Mouse (Mus musculus) hindbrain, embryonic 16.5 days (tissue): Measurements from ENCODE around the gene Stmn3. TPM values are rescaled to one million over a fixed set of nuclear protein-coding genes. Genes with fewer than 3 reads are reported as not detected.
"Not testable (repeated sequence)": the region's sequence is repeated elsewhere in the genome, so short reads cannot be mapped to it uniquely, and the experiment has no call there.

Source experiments
- ATAC-seq: fragments of 200-750 bp; cut with Nextera tagmentation; 2 replicates; pipeline ENCODE4 v1.8.0; 2017; ENCODE audit warnings: moderate TSS enrichment, moderate library complexity
- H3K27ac ChIP-seq: fragments of 300-500 bp; sonication (generic); 2 replicates; pipeline ENCODE4 v1.5.1; 2014; ENCODE audit warnings: low read depth, mild to moderate bottlenecking, control low read depth, low read length, moderate library complexity
- H3K27me3 ChIP-seq: fragments of 300-500 bp; sonication (generic); replicated peaks from 2 replicates; pipeline ENCODE4 v1.6.1; 2014; ENCODE audit warnings: low read length; ENCODE audit not compliant: control insufficient read depth, insufficient read depth
- H3K36me3 ChIP-seq: fragments of 300-500 bp; sonication (generic); 2 replicates; pipeline ENCODE4 v1.6.1; 2014; ENCODE audit warnings: mild to moderate bottlenecking, low read length, moderate library complexity, mixed read lengths; ENCODE audit not compliant: control insufficient read depth, insufficient read depth
- H3K4me1 ChIP-seq: fragments of 300-500 bp; sonication (generic); 2 replicates; pipeline ENCODE4 v1.6.1; 2014; ENCODE audit warnings: low read depth, low read length; ENCODE audit not compliant: control insufficient read depth, insufficient read depth
- H3K4me2 ChIP-seq: fragments of 300-500 bp; sonication (generic); 2 replicates; pipeline ENCODE4 v1.6.1; 2014; ENCODE audit warnings: mild to moderate bottlenecking, low read length, control low read depth, moderate library complexity
- H3K4me3 ChIP-seq: fragments of 300-500 bp; sonication (generic); 2 replicates; pipeline ENCODE4 v1.5.1; 2014; ENCODE audit warnings: mild to moderate bottlenecking, low read length, control low read depth, moderate library complexity
- H3K9ac ChIP-seq: fragments of 300-500 bp; sonication (generic); 2 replicates; pipeline ENCODE4 v1.6.1; 2014; ENCODE audit warnings: low read depth, mild to moderate bottlenecking, control low read depth, low read length, moderate library complexity
- H3K9me3 ChIP-seq: fragments of 300-500 bp; sonication (generic); 2 replicates; pipeline ENCODE4 v1.6.1; 2014; ENCODE audit warnings: mild to moderate bottlenecking, low read length, moderate library complexity; ENCODE audit not compliant: control insufficient read depth
- WGBS: fragments of 180-500 bp; shearing (Covaris S2); extraction: QIAGEN DNeasy Blood & Tissue Kit; methylation state at CpG from one replicate; pipeline ENCODE4 v1.1.7; 2014; 5-methylcytosine and 5-hydroxymethylcytosine counted together
- polyA plus RNA-seq: library from polyadenylated mRNA; unstranded; fragments of >200 nt; fragmentation: Nextera tagmentation; extraction: Ambion mirVana; gene quantifications from 2 replicates; pipeline ENCODE4 v1.2.1, GENCODE M21; 2015

Gene Stmn3
- polyA plus RNA-seq, 1 experiment from 2014 or later: 1,967 TPM

GRCm38 (mm10) chr2:181288691-181289090 is 25.6 kb downstream of the Stmn3 start:
- Histone ChIP-seq H3K4me3 (peak overlapping the region; percentile 74; the same call in 1 of the 2 replicates), H3K9ac (no peak overlapping the region), H3K36me3 (no peaks in the 10 kb centered on the region), H3K27ac (no peak overlapping the region), H3K9me3 (no peaks in the 10 kb centered on the region), H3K4me1 (peaks cover 14% of the 10 kb centered on the region), H3K27me3 (no peaks in the 10 kb centered on the region), H3K4me2 (peak overlapping the region; percentile 53)
- WGBS: 84% methylated on average over 3 of the region's 3 CpGs
- no peak for ATAC-seq

GRCm38 (mm10) chr2:181287958-181288350 is 26.3 kb downstream of the Stmn3 start, which contains the start of gene Gmeb2:
Gmeb2 (minus strand) TSS chr2:181288035.
- peak within 1 kb of the TSS; percentile 74 for H3K4me3 ChIP-seq
- peak; percentile 96 for ATAC-seq
- H3K27me3 ChIP-seq, H3K9me3 ChIP-seq, H3K36me3 ChIP-seq: not testable (repeated sequence)
- H3K9ac ChIP-seq: peak within 1 kb of the TSS; percentile 91
- H3K27ac ChIP-seq: peak within 1 kb of the TSS; percentile 96
- under 1% methylated on average over 8 of the region's 38 CpGs for WGBS
- peak within 1 kb of the TSS; percentile 59 for H3K4me2 ChIP-seq
- peaks cover 14% of the 10 kb centered on the region for H3K4me1 ChIP-seq

- WGBS: under 1% methylated on average over 48 of the region's 71 CpGs
Observed at GRCm38 (mm10) chr2:181287338-181287957, 26.9 kb downstream of the Stmn3 start.

GRCm38 (mm10) chr2:181286629-181287337 is 27.5 kb downstream of the Stmn3 start:
- Histone ChIP-seq H3K27me3 (no peaks in the 10 kb centered on the region), H3K9me3 (no peaks in the 10 kb centered on the region), H3K36me3 (peaks cover 2% of the 10 kb centered on the region), H3K27ac (peak overlapping the region; percentile 96), H3K4me3 (peak overlapping the region; percentile 74), H3K9ac (peak overlapping the region; percentile 91), H3K4me1 (peaks cover 14% of the 10 kb centered on the region), H3K4me2 (peak overlapping the region; percentile 59)
- 54% methylated on average over 6 of the region's 6 CpGs for WGBS
- no peak for ATAC-seq

More at GRCm38 (mm10) chr2:181287338-181287957, 26.9 kb downstream of the Stmn3 start:
- peak overlapping the region; percentile 96 for H3K27ac ChIP-seq
- H3K36me3 ChIP-seq: peaks cover 2% of the 10 kb centered on the region
- peak overlapping the region; percentile 91 for H3K9ac ChIP-seq
- H3K27me3 ChIP-seq: no peaks in the 10 kb centered on the region
- peak; percentile 83 for ATAC-seq
- peak overlapping the region; percentile 59 for H3K4me2 ChIP-seq
- no peaks in the 10 kb centered on the region for H3K9me3 ChIP-seq
- peaks cover 14% of the 10 kb centered on the region for H3K4me1 ChIP-seq
- H3K4me3 ChIP-seq: peak overlapping the region; percentile 74

- H3K27me3 ChIP-seq: no peaks in the 10 kb centered on the region
- H3K9me3 ChIP-seq: no peaks in the 10 kb centered on the region
- H3K27ac ChIP-seq: no peak overlapping the region
- no peak overlapping the region for H3K4me3 ChIP-seq
- 59% methylated on average over 1 of the region's 1 CpGs for WGBS
- peaks cover 11% of the 10 kb centered on the region for H3K36me3 ChIP-seq
- no peak overlapping the region for H3K9ac ChIP-seq
- H3K4me1 ChIP-seq: no peaks in the 10 kb centered on the region
- ATAC-seq: no peak
- H3K4me2 ChIP-seq: no peak overlapping the region
Observed at GRCm38 (mm10) chr2:181279968-181280367, 34.3 kb downstream of the Stmn3 start.

- Histone ChIP-seq H3K9me3 (no peaks in the 10 kb centered on the region), H3K4me1 (no peaks in the 10 kb centered on the region), H3K4me3 (no peak overlapping the region), H3K27me3 (no peaks in the 10 kb centered on the region), H3K9ac (no peak overlapping the region), H3K4me2 (no peak overlapping the region), H3K27ac (no peak overlapping the region), H3K36me3 (peaks cover 17% of the 10 kb centered on the region)
- WGBS: 86% methylated on average over 3 of the region's 3 CpGs
- no peak for ATAC-seq
Observed at GRCm38 (mm10) chr2:181277866-181278265, 36.4 kb downstream of the Stmn3 start.

GRCm38 (mm10) chr2:181276766-181277165 is 37.5 kb downstream of the Stmn3 start:
- Histone ChIP-seq H3K9me3 (no peaks in the 10 kb centered on the region), H3K9ac (no peak overlapping the region), H3K27me3 (no peaks in the 10 kb centered on the region), H3K36me3 (peaks cover 20% of the 10 kb centered on the region), H3K27ac (no peak overlapping the region), H3K4me2 (no peak overlapping the region), H3K4me1 (no peaks in the 10 kb centered on the region), H3K4me3 (no peak overlapping the region)
- no peak for ATAC-seq
- WGBS: 89% methylated on average over 1 of the region's 1 CpGs

- Histone ChIP-seq H3K27me3 (no peaks in the 10 kb centered on the region), H3K36me3 (peaks cover 20% of the 10 kb centered on the region), H3K9me3 (no peaks in the 10 kb centered on the region), H3K27ac (no peak overlapping the region), H3K4me3 (no peak overlapping the region), H3K4me1 (no peaks in the 10 kb centered on the region), H3K4me2 (no peak overlapping the region), H3K9ac (no peak overlapping the region)
- no peak for ATAC-seq
- WGBS: 80% methylated on average over 4 of the region's 4 CpGs
Observed at GRCm38 (mm10) chr2:181274639-181275038, 39.7 kb downstream of the Stmn3 start.

- H3K4me2 ChIP-seq: no peak overlapping the region
- ATAC-seq: no peak
- 99% methylated on average over 2 of the region's 2 CpGs for WGBS
- H3K36me3 ChIP-seq: peaks cover 20% of the 10 kb centered on the region
- H3K27me3 ChIP-seq: no peaks in the 10 kb centered on the region
- no peak overlapping the region for H3K4me3 ChIP-seq
- H3K4me1 ChIP-seq: no peaks in the 10 kb centered on the region
- H3K9ac ChIP-seq: no peak overlapping the region
- no peak overlapping the region for H3K27ac ChIP-seq
- no peaks in the 10 kb centered on the region for H3K9me3 ChIP-seq
Observed at GRCm38 (mm10) chr2:181273829-181274228, 40.5 kb downstream of the Stmn3 start.
